Mouse (Mus musculus) gastrocnemius, adult 18-20 months (tissue): ENCODE measurements around the gene Nfic. TPM values are rescaled to one million over a fixed set of nuclear protein-coding genes. Genes with fewer than 3 reads are reported as not detected.
A peak's percentile ranks its signal among the peaks of the same experiment; 100 is the strongest.

Experiments
- DNase-seq: peaks from one replicate; pipeline ENCODE4 v3.0.0; 2021; ENCODE audit warnings: low spot score
- total RNA-seq, 2 experiments: library from RNA; stranded (reverse); gene quantifications; 2 replicates each; pipeline ENCODE4 v1.2.3; 2021

Gene Nfic
- total RNA-seq, 2 experiments from 2014 or later = 232 to 244 TPM

DNA sequence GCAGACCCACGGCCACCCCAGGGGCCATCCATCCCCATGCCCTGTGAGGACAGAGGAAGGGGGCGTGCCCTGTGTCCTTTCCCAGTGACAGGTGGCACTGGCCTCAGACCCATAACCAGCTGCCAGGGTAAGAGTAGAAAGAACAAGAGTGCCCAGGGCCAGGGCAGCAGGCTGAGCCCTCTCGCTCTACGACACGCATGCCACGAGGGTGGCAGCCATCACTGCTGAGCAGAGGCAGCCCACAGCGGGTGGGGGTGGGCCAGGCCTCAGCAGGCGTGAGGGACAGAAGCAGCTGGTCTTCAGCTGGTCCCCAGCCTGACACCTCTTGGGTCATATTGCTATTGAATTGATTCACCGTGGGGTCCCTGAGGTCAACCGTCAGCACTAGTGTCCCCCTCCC lies 31.1 kb upstream of the Nfic start:
- DNase-seq = no peak

DNA sequence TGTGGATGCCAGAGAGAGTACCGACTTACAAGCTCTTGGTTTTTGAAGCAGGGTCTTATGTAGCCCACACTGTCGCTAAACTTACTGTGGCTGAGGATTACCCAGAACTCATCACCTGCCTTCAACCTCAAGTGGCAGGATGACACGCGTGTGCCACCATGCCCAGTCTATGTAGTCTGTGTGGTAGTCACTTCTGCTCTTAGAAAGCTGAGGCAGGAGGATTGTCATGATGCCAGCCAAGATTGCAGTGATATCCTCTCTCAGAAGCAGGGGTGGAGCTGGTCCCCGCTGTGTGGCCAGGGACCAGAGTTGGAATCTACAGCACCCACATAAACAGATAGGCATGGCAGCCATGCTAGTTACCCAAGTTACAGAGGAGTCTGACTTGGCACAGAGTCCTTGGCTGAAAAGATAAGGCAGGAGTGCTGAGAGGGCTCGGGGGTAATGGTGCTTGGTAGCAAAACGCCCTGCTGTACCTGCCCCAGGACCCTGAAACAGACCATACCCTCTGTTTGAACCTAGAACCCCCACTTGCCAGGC lies 30.1 kb upstream of the Nfic start:
- DNase-seq = no peak

DNA sequence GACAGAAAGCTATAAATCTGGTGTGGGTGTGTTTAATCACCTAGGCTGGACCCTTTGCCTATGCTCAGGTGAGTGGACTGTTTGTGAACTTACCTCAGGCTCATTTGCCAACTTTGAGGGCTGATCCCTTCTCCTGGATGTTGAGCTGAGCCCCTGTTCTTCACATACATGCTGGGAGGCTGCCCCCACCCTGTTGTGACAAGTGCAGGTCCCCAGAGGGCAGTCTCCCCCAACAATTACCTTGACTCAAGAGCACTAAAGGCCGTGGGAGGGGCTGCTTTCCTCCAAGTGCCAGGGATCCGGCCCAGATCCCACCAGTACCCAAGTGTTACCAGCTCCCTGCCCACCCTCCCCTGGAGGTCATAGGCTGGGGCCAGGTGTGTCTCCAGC lies 29.6 kb upstream of the Nfic start:
- no peak for DNase-seq

DNA sequence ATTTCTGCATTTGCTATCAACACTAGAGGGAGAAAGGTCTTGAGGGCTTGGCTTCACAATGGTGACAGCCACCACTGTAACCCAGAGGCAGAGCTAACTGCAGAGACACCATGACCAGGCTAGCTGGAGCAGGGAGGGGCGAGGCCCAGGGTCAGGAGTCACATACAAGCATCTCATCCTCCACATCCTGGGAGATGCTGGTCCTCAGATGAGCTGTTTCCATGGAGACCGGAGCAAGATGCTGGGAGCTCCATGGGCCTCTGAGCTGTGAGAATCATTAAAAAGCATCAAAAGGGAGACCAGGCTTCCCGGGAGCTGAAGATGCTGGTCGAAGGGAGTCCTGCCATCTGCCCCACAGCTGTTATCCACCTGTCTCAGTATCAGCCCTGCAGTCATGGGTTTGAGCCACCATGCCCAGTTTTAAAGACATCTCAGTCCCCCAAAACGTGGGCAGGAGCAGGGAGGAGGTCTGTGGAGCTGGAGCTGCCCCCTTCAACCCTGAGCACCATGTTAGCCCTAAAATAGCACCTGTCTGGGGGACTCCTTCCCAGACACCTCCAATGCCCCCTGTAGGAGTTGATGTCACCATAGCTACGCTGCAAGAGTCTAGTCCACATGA lies 29.1 kb upstream of the Nfic start:
- DNase-seq = no peak

DNA sequence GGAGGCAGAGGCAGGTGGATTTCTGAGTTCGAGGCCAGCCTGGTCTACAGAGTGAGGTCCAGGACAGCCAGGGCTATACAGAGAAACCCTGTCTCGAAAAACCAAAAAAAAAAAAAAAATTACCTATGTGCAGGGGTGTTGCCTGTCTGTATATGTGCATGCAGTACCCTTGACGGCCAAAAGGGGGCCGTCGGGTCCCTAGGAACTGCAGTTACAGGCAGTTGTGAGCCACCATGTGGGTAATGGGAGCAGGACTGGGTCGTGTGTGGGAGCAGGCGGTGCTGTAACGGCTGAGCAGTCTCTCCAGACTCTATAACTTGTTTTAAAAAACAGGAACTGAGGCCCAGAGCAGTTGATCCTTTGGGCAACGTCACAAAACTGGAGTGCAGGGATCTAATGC lies 28.5 kb upstream of the Nfic start:
- no peak for DNase-seq

DNA sequence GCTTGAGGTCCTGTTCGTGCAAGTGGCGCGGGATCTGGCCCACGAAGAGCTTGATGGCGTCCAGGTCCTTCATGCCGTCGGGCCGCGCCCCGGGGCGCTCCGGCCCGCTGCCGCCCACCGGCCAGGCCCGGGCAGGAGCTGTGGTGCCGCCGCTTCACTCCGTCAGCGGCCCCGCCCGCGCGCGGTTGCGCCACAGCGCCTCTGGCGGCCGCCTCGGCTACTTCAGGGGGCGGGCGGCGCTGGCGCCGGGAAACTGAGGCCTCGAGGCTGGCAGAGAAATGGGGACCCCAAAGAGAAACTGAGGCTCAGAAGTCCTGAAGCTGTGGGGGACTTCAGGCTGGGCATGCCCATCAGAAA lies 27.1 kb upstream of the Nfic start, which contains the start of gene Celf5:
TSS of gene Celf5 (minus strand) at position 177 of the 357 bp plus-strand sequence.
- DNase-seq = no peak

DNA sequence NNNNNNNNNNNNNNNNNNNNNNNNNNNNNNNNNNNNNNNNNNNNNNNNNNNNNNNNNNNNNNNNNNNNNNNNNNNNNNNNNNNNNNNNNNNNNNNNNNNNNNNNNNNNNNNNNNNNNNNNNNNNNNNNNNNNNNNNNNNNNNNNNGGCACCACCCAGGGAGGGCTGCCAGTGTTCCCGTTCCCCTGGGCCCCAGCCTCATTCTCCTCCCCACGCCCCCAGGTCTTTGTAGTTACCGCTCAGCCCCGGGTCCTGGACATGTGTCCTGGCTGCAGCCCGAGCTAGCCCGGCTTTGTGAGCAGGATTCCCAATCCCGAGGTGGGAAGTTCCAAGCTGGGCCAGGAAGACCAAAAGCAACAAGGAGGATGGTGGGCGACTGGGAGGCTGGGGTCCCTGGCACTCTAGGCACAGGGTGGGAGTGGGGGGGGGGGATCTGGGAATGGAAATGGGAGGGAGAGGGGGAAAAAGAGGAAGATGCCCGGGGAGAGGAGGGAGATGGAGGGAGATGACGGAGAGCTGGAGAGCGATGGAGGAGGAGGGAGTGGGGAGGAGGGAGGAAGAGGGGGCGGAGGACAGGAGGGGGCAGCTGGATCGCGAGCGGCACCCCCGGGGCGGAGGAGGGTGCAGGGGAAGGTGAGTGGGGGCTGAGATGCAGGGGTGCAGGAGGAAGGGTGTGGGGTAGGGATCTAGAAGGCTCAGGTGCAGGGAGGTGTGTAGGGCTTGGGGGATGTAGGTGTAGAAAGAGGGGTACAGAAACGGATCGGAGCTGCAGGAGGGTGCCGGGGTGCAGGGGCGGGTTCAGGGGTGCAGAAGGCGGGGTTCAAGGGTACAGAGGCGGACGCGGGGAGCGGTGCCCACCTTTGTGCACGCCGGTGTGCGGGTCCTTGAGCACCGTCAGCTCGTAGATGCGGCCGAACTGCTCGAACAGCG lies 26.4 kb upstream of the Nfic start:
- DNase-seq = no peak

DNA sequence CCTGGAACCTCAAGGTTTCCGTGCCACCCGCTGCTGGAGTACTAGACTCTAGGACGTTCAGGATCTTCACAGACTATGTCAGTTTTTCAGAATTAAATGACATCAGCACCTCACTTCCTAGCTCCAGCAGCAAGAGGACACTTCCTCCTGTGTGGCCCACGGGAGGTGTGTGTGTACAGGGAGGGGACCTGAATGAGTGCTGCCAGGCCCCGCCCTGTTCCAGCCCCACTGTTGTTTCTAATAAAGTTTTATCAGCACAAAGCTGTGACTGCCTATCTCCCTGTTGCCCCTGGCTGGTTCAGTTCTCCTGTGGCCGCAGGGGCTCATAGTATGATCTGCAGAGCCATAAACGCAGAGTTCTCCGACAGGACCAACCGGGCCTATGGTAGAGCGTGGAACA lies 19.0 kb upstream of the Nfic start:
- no peak for DNase-seq

DNA sequence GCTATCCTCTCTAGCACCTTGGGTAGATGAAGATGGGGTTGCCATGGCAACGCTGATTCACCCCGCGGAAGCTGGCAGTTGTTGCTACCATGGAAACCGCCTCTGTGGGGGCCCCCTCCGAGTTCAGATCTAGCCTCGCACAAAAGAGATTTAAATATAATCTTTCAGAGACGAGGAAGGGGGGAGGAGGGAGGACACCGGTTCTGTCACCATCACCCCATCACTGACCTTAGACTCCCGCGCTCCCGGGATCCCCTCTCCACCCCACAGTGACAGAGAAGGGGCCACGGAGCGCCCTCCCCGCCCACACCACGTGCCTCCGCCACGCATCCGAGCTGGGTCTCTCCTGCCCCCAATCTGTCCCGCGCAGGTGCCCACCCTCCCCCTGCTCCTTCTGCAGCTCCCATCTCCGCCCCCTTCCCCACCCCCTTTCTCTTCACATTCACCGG lies 17.6 kb upstream of the Nfic start:
- DNase-seq = no peak

DNA sequence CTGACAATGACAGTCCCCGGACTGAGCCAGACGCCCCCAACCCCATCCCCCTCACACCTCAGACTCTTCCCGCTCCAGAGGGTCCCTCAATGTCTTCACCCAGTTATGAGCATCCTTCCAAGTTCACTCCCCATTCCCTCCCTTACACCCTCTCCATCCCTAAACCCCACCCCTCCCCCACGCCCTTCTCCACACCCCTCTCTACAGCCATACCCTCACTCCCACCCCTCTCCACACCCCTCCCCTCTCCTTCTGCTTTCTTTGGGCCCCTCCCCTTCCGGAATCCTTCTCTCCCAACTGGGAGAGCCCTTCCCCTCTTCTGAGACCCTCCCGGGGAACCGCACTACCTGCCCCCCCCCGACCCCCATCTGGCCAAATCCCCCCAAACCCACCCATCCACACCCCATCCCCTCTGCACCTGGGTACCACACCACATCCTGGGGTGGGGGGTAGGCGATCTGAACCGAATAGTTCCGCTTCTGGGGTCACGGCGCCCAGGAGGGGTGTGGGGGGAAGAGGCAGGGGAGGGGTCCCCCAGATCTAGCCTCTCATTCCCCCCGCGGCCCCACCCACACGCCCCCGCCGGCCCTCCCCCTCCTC lies 17.1 kb upstream of the Nfic start:
- no peak for DNase-seq

DNA sequence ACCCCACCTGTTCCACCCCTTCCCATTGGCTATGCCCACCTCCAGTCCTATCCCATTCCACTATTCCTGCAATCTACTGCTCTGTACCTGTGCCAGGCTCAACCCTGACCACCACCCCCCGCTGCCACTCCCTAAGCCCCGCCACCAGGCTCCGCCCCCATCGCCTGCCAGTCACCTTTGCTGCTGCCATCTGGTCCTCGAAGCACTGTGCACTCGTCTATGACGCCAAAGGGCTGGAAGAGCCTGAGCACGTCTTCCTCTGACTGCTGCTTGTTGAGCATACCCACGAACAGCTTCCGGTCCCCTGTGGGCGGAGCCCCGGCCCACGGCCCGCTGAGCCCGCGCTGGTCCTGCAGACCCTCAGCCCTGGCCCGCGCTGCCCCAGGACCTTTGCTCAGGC lies 15.0 kb upstream of the Nfic start:
- no peak for DNase-seq

DNA sequence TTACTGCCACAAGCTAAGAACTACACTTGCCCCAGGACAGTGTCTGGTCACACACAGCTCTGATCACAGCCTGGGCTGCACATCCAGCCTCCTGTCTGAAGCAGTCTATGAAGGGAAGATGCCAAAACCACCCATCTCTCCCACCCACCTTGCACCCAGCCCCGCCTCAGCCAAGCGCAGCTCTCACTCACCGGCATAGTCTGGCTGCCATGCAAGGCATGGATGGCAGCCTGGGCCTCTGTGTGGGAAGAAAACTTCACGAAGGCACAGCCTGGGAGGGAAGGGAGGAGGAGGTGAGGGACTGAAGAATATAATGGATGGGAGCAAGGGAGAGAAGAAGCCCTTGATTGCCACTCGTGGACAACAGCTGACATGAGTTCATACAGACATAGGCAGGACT lies 13.8 kb upstream of the Nfic start:
- no peak for DNase-seq

DNA sequence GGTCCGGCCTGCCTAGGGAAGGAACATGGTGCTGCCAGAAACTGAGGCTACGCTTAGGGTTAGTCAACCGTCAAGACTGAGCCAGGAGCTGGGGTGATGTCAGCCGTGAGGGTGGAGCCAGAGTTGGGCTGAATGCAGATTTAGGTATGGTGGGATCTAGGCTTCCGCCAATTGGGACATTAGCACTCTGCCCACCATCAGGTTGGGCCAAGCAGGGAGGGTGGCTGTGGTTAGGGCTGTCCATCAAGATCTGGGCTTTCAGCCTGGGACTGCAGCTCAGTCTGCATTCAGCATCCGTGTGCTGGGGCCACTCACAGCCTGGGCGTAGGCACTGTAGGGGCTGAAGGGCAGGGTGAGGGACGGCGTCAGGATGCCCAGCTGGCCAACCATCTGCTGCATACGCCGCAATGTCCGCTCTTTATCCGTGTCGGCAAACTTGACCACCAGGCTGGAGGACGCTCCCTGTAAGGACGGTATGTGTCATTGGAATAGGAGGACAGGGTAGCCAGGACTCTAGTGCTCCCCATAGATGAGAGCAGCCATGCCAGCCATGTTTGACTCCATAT lies 12.3 kb upstream of the Nfic start:
- DNase-seq = no peak

DNA sequence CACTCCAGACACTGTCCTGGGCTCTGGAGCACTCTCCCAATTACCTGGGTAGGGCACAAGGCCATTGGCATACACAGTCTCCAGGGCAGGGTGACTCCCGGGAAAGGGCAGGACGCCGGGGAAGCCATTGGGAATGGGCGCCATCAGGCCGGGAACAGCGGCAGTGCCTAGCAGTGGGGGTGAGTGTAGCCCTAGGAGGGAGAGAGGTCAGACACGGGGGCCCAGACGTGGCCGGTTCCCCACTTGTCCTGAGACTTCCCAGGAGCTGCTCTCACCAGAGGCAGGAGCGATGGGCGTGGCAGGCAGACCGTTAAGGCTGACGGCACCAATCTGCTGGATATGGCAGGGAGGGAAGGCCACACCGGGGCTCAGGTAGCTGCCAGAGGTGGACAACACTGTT lies 11.4 kb upstream of the Nfic start:
- DNase-seq = no peak

DNA sequence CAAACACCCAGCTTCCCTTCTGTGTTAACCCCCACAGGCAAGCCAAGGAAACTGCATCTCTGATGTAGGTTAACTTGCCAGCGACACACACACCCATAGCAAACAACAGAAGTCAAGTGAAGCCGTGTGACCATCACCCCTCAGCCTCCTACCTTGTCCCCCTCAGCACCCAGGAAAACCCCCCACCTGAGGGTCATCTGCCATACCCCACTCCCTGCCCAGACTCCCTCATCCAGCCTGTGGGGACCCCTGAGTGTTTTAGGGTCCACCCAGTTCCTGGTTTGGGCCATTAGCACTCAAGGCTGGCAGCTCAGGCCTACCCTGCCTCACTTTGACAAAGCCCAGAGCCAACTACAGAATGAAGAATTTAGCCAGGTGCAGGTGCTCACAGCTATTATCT lies 10.6 kb upstream of the Nfic start:
- DNase-seq = no peak

DNA sequence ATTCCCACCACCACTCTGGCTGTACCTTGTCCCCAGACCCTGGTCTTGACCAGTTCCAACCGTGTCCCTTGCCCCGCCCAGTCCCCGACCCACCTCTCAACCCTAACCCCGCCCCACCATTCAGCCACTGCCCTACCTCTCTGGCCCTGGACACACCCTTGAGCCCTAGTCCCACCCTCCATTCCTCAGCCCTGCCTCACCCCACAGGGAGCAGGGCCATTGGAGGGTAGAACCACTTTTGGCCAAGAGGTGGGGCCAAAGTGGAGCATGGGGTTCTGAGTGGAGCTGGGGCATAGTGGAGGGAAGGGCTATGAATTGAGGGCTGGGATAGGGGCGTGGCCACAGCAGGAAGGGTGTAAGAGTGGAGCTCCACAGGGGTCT lies 9.8 kb upstream of the Nfic start:
- DNase-seq = no peak

DNA sequence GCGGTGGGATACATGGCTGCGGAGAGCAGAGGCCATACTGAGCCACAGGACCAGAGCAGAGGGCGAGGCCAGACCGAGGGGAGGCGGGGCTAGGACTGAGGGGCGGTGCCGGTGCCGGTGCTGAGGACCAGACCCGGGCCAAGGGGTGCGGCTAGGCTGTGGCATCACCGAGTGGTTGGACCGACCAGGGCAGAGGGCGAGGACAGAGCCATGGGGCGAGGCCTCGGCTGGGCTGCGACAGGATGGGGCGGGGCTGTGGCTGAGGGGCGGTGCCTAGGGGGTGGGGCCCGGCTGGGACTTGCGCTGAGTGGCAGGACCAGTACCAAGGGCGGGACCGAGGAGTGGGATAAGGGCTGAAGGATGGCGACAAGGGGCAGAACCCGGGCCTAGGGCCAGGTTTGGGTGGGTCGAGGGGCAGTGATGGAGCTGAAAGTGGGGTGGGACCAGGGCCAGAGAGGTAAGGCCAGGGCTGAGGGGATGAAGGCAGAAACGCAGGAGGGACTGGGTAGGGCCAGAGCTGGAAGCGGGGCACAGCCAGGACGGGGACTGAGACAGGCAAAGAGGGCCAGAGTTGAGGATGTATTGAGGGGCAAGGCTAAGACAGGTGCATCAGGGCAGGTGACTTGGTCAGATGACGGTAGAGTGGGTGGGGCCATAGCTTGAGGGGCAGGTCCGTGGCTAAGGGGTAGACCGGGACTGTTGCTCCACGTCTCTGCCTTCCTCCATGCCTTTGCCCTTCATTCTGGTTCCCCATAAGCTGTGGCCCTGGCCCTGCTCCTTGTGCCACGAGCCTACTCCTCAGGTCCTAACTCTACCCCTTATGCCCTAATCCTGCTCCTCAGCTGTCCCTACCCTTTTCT lies 9.2 kb upstream of the Nfic start:
- peak; percentile 29 for DNase-seq

DNA sequence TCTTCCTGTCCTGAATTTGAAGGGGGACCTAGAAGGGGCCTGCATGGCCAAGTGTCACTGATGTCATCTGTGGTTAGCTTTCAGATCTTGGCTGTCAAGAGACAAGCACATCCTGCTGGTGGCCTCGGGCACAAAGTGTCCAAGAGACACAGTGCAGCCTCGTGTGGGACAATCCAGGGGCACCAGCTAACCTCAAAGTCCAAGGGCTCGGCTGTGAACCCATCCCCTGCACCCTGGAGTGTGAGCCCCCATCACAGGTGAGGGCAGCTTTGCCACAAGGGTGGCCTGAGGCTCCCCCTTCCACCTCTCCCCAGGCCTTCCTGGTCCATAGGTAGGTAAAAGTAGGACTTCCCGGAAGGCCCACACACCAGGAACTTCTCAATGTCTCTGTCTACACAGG lies 8.1 kb upstream of the Nfic start:
- DNase-seq = no peak

DNA sequence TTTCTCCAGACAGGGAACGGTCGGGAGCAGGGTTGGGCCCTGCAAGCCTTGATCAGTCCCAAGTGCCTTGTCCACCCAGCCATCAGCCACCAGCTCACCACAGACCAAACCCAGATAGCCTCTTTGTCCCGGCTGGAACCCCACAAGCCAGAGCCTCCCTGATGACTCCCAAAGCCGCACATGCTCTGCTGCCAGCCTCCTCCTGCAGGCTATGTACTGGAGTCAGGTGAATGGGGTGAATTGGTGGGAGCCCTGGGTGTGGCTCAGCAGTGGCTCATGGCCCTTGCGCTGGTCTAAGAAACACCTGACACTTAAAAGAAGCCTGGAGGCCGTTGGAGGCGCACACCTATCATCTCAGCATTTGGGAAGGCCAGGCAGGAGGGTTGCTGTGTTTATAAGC lies 7.5 kb upstream of the Nfic start:
- no peak for DNase-seq

DNA sequence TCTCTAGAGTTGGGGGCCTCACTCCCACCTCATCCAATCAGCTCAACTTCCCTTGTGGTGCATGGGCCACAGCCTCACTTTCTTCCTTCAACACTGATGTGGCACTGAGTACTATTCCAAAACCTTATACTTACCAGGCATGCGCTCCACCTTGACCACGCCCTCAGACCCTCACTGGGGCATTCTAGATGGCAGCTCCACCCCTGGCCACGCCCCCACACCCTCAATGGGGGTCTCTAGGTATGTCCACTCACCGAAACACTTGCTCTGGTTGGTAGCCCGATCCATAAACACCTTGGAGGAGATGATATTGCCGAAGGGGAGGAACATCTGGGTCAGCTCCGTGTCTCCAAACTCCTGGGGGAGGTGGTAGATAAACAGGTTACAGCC lies 7.0 kb upstream of the Nfic start:
- no peak for DNase-seq
